In the genomic region with DNA sequence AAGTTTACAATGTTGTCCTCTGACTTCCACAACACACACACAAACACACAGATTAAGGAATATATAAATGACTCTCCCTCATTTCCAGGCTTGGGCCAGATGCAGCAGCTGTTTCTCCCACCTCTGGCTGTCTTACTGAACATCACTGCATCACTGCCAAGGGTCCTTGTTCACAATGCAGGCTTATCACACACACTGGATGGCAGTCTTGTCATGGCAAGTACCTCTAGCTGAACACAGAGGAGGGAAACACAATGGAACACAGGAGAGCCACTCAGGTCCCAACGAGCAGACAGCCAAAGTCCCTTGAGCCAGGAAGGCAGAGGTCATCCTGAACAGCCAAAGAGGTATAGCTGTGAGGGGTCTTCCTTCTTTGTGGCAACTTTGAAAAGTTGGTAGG, we compare ENCODE assay signal across 23 mouse cellular contexts.
DNase-seq lines count a peak whose midpoint lies in the region; ATAC-seq and TF ChIP-seq lines count a peak whose summit lies in the region.
"Had no signal": no experiment of that assay in that cellular context is flagged by ENCODE, and none has a peak within 500 bp of the region (broad histone marks: within the 10 kb centered on the region; RNA-seq: fewer than 3 reads in every experiment).

No protein-coding gene starts in this region.

- TF ChIP-seq POLR2A in lung, adult 2 months (IDR thresholded peaks at IDR 0.05; ENCODE audit: borderline replicate concordance, extremely low read depth, low read depth, low read length), result no peak

- no peak overlapping the region for H3K27ac ChIP-seq in forebrain, postnatal 0 days (ENCODE audit: low read depth, low read length)
- H3K27ac ChIP-seq in forebrain, embryonic 10.5 days, result no peak overlapping the region
- H3K27ac ChIP-seq in hindbrain, postnatal 0 days, result no peak overlapping the region
- no peak overlapping the region for H3K27ac ChIP-seq in hindbrain, embryonic 14.5 days
- H3K27ac ChIP-seq in lung, postnatal 0 days (ENCODE audit: low read length), result no peak overlapping the region
- H3K27ac ChIP-seq: hindbrain, embryonic 15.5 days; intestine, embryonic 15.5 days; kidney, embryonic 15.5 days; neural tube, embryonic 15.5 days; stomach, embryonic 15.5 days had no signal

- H3K9ac ChIP-seq in forebrain, postnatal 0 days, result no peak overlapping the region
- no peak overlapping the region for H3K9ac ChIP-seq in hindbrain, postnatal 0 days (replicated peaks; ENCODE audit: low read length)
- no peak overlapping the region for H3K9ac ChIP-seq in hindbrain, embryonic 14.5 days
- H3K9ac ChIP-seq in lung, postnatal 0 days (replicated peaks; ENCODE audit: low read depth), result no peak overlapping the region
- H3K9ac ChIP-seq: hindbrain, embryonic 15.5 days; intestine, embryonic 15.5 days; kidney, embryonic 15.5 days; neural tube, embryonic 15.5 days; stomach, embryonic 15.5 days had no signal

- ATAC-seq in forebrain, postnatal 0 days, result no peak
- no peak for ATAC-seq in hindbrain, postnatal 0 days
- ATAC-seq in hindbrain, embryonic 14.5 days (ENCODE audit: low FRiP score), result no peak
- no peak for ATAC-seq in lung, postnatal 0 days
- ATAC-seq: activated CD4-positive, CD25-positive, alpha-beta regulatory T cell, adult 4 months; intestine, embryonic 15.5 days had no signal

- no peaks in the 10 kb centered on the region; the same call in 1 of the 2 replicates for H3K4me1 ChIP-seq in forebrain, postnatal 0 days (ENCODE audit: insufficient read depth)
- H3K4me1 ChIP-seq in forebrain, embryonic 10.5 days, result 0 out of 2 replicates have a peak, but pooled peaks cover 5% of the 10 kb centered on the region
- H3K4me1 ChIP-seq in hindbrain, postnatal 0 days (ENCODE audit: insufficient read depth, low read length), result no peaks in the 10 kb centered on the region
- 0 out of 2 replicates have a peak, but pooled peaks cover 4% of the 10 kb centered on the region for H3K4me1 ChIP-seq in hindbrain, embryonic 14.5 days (replicated peaks; ENCODE audit: control insufficient read depth, insufficient read depth, low read length)
- H3K4me1 ChIP-seq in lung, postnatal 0 days (ENCODE audit: insufficient read depth, low read depth, low read length), result no peaks in the 10 kb centered on the region
- no peaks in the 10 kb centered on the region for H3K4me1 ChIP-seq in lung, adult 2 months (ENCODE audit: control insufficient read depth, insufficient read depth, low read length)
- H3K4me1 ChIP-seq: hindbrain, embryonic 15.5 days; intestine, embryonic 15.5 days; neural tube, embryonic 15.5 days; stomach, embryonic 15.5 days had no signal

- no peak overlapping the region for H3K4me3 ChIP-seq in forebrain, postnatal 0 days (ENCODE audit: low read depth, low read length)
- no peak overlapping the region for H3K4me3 ChIP-seq in forebrain, embryonic 10.5 days
- no peak overlapping the region for H3K4me3 ChIP-seq in hindbrain, postnatal 0 days (ENCODE audit: low read length)
- no peak overlapping the region for H3K4me3 ChIP-seq in hindbrain, embryonic 14.5 days (replicated peaks; ENCODE audit: low read length)
- no peak overlapping the region for H3K4me3 ChIP-seq in lung, postnatal 0 days (ENCODE audit: low read depth, low read length)
- no peak overlapping the region for H3K4me3 ChIP-seq in lung, adult 2 months (replicated peaks; ENCODE audit: extremely low read depth, low read depth, low read length)
- H3K4me3 ChIP-seq: hindbrain, embryonic 15.5 days; intestine, embryonic 15.5 days; kidney, embryonic 15.5 days; myocyte; neural tube, embryonic 15.5 days; stomach, embryonic 15.5 days had no signal

- 32% methylated on average over 1 of the region's 1 CpGs for WGBS in forebrain, postnatal 0 days
- 59% methylated on average over 1 of the region's 1 CpGs for WGBS in forebrain, embryonic 10.5 days
- 39% methylated on average over 1 of the region's 1 CpGs for WGBS in hindbrain, postnatal 0 days
- 48% methylated on average over 1 of the region's 1 CpGs for WGBS in hindbrain, embryonic 14.5 days
- 21% methylated on average over 1 of the region's 1 CpGs for WGBS in lung, postnatal 0 days
- WGBS in lung, adult 2 months, result 26% methylated on average over 1 of the region's 1 CpGs

- H3K4me2 ChIP-seq in forebrain, postnatal 0 days (ENCODE audit: low read depth), result no peak overlapping the region
- H3K4me2 ChIP-seq in hindbrain, postnatal 0 days (ENCODE audit: low read depth, low read length), result no peak overlapping the region
- H3K4me2 ChIP-seq in hindbrain, embryonic 14.5 days (replicated peaks), result no peak overlapping the region
- H3K4me2 ChIP-seq in lung, postnatal 0 days (replicated peaks; ENCODE audit: low read depth, low read length), result no peak overlapping the region
- H3K4me2 ChIP-seq: hindbrain, embryonic 15.5 days; intestine, embryonic 15.5 days; kidney, embryonic 15.5 days; neural tube, embryonic 15.5 days; stomach, embryonic 15.5 days had no signal

- no peaks in the 10 kb centered on the region for H3K36me3 ChIP-seq in forebrain, postnatal 0 days (ENCODE audit: insufficient read depth)
- H3K36me3 ChIP-seq in forebrain, embryonic 10.5 days (replicated peaks), result no peaks in the 10 kb centered on the region
- no peaks in the 10 kb centered on the region for H3K36me3 ChIP-seq in hindbrain, postnatal 0 days (ENCODE audit: insufficient read depth, low read length)
- H3K36me3 ChIP-seq in hindbrain, embryonic 14.5 days (replicated peaks; ENCODE audit: control insufficient read depth, insufficient read depth), result no peaks in the 10 kb centered on the region
- H3K36me3 ChIP-seq in lung, postnatal 0 days (ENCODE audit: insufficient read depth, low read length), result no peaks in the 10 kb centered on the region
- H3K36me3 ChIP-seq: hindbrain, embryonic 15.5 days; intestine, embryonic 15.5 days; kidney, embryonic 15.5 days; neural tube, embryonic 15.5 days; stomach, embryonic 15.5 days had no signal

- DNase-seq in forebrain, postnatal 0 days, result no peak
- no peak for DNase-seq in forebrain, embryonic 10.5 days (ENCODE audit: extremely low spot score, low spot score)
- DNase-seq in hindbrain, postnatal 0 days (ENCODE audit: low spot score), result no peak
- DNase-seq in hindbrain, embryonic 14.5 days (ENCODE audit: low spot score), result no peak
- no peak for DNase-seq in lung, postnatal 0 days (ENCODE audit: low spot score)
- no peak for DNase-seq in lung, adult 2 months
- no peak for DNase-seq in thymus, postnatal 10 days (ENCODE audit: low spot score in 2 of 2)
- DNase-seq: adrenal gland, adult 8-10 months; cerebellum, adult 11-12 months; cerebellum, postnatal 14 days; heart, postnatal 36 days; kidney, postnatal 4 days; lung, postnatal 36 days; midbrain, embryonic 14.5 days; thymus, adult 18-20 months; thymus, postnatal 4 days had no signal

- TF ChIP-seq CTCF in forebrain, postnatal 0 days (IDR thresholded peaks at IDR 0.05; ENCODE audit: low read depth), result peak; percentile 30
- TF ChIP-seq CTCF in hindbrain, postnatal 0 days (IDR thresholded peaks at IDR 0.05; ENCODE audit: low read depth), result peak; percentile 27; the same call in 1 of the 2 replicates
- TF ChIP-seq CTCF in lung, postnatal 0 days (IDR thresholded peaks at IDR 0.05), result peak; percentile 43
- no peak for TF ChIP-seq CTCF in lung, adult 2 months (IDR thresholded peaks at IDR 0.05; ENCODE audit: insufficient read depth, low read length)

- no peaks in the 10 kb centered on the region for H3K9me3 ChIP-seq in forebrain, postnatal 0 days (ENCODE audit: low read length)
- H3K9me3 ChIP-seq in forebrain, embryonic 10.5 days, result no peaks in the 10 kb centered on the region
- H3K9me3 ChIP-seq in hindbrain, postnatal 0 days (ENCODE audit: low read length), result no peaks in the 10 kb centered on the region
- no peaks in the 10 kb centered on the region for H3K9me3 ChIP-seq in hindbrain, embryonic 14.5 days (ENCODE audit: control insufficient read depth, low read length)
- H3K9me3 ChIP-seq in lung, postnatal 0 days (ENCODE audit: low read length), result no peaks in the 10 kb centered on the region
- H3K9me3 ChIP-seq: hindbrain, embryonic 15.5 days; intestine, embryonic 15.5 days; kidney, embryonic 15.5 days; neural tube, embryonic 15.5 days; stomach, embryonic 15.5 days had no signal

- no peaks in the 10 kb centered on the region for H3K27me3 ChIP-seq in forebrain, postnatal 0 days (ENCODE audit: insufficient read depth, low read length)
- no peaks in the 10 kb centered on the region for H3K27me3 ChIP-seq in forebrain, embryonic 10.5 days (ENCODE audit: poor library complexity, severe bottlenecking)
- no peaks in the 10 kb centered on the region for H3K27me3 ChIP-seq in hindbrain, postnatal 0 days (ENCODE audit: insufficient read depth, low read length)
- no peaks in the 10 kb centered on the region for H3K27me3 ChIP-seq in hindbrain, embryonic 14.5 days (ENCODE audit: control insufficient read depth, insufficient read depth, low read length)
- H3K27me3 ChIP-seq in lung, postnatal 0 days (replicated peaks; ENCODE audit: insufficient read depth, low read length), result no peaks in the 10 kb centered on the region
- H3K27me3 ChIP-seq: hindbrain, embryonic 15.5 days; intestine, embryonic 15.5 days; kidney, embryonic 15.5 days; neural tube, embryonic 15.5 days; stomach, embryonic 15.5 days had no signal

- TF ChIP-seq EP300 in lung, postnatal 0 days (IDR thresholded peaks at IDR 0.05), result no peak
